Mouse (Mus musculus): ENCODE measurements around the gene Tmem19.

Tmem19 gene

GRCm38 (mm10) chr10:115311263-115311965, 50.9 kb downstream of the Tmem19 start:
- DNase-seq (ENCODE audit: low read depth), result no peak

- no peak for DNase-seq (ENCODE audit: low read depth)
These were observed 53.1 kb downstream of the Tmem19 start for GRCm38 (mm10) chr10:115309191-115309590.

GRCm38 (mm10) chr10:115307331-115307875, 54.9 kb downstream of the Tmem19 start:
- DNase-seq (ENCODE audit: low read depth), result peak; percentile 35

- no peak for DNase-seq (ENCODE audit: low read depth)
These were observed 63.6 kb downstream of the Tmem19 start for GRCm38 (mm10) chr10:115298683-115299082.

- DNase-seq (ENCODE audit: low read depth), result no peak
These were observed 64.7 kb downstream of the Tmem19 start for GRCm38 (mm10) chr10:115297582-115297981.

GRCm38 (mm10) chr10:115296401-115296935, 65.8 kb downstream of the Tmem19 start:
- DNase-seq (ENCODE audit: low read depth), result no peak

- no peak for DNase-seq (ENCODE audit: low read depth)
These were observed 67.1 kb downstream of the Tmem19 start for GRCm38 (mm10) chr10:115295162-115295561.

GRCm38 (mm10) chr10:115294715-115295114, 67.6 kb downstream of the Tmem19 start:
- no peak for DNase-seq (ENCODE audit: low read depth)

- DNase-seq (ENCODE audit: low read depth), result no peak
These were observed 68.4 kb downstream of the Tmem19 start for GRCm38 (mm10) chr10:115293946-115294345.

GRCm38 (mm10) chr10:115290671-115291070, 71.6 kb downstream of the Tmem19 start:
- no peak for DNase-seq (ENCODE audit: low read depth)

Data from fibroblast of lung, adult 2 months (primary cell).